In genomic region chr8:34756171-34756570, GRCm38 (mm10) we compare ENCODE assay signal across 27 mouse cellular contexts.
A peak's percentile ranks its signal among the peaks of the same experiment; 100 is the strongest.
DNase-seq lines count a peak whose midpoint lies in the region; ATAC-seq and TF ChIP-seq lines count a peak whose summit lies in the region.
"Had no signal": no experiment of that assay in that cellular context is flagged by ENCODE, and none has a peak within 500 bp of the region (broad histone marks: within the 10 kb centered on the region; RNA-seq: fewer than 3 reads in every experiment).

No protein-coding gene starts in this region.

- H3K27ac ChIP-seq in spleen, adult 2 months (ENCODE audit: insufficient read depth, low read length): peak overlapping the region; percentile 42; the same call in 1 of the 2 replicates
- peak overlapping the region; percentile 86 for H3K27ac ChIP-seq in CH12.LX (ENCODE audit: insufficient read depth, low read depth)
- H3K27ac ChIP-seq: embryonic facial prominence, embryonic 10.5 days; embryonic facial prominence, embryonic 13.5 days; forebrain, embryonic 12.5 days; forebrain, embryonic 15.5 days; heart, embryonic 15.5 days; hindbrain, embryonic 10.5 days; hindbrain, embryonic 13.5 days had no signal

- ATAC-seq in inflammation-experienced regulatory T-cells, adult 6 months: peak; percentile 64
- ATAC-seq: forebrain, embryonic 15.5 days; hindbrain, embryonic 16.5 days had no signal

- no peak for TF ChIP-seq CTCF in spleen, adult 2 months (IDR thresholded peaks at IDR 0.05; ENCODE audit: extremely low read depth, insufficient read depth, insufficient read length, insufficient replicate concordance)
- TF ChIP-seq CTCF in CH12.LX (conservative IDR thresholded peaks at IDR 0.05 in 1 of 2, IDR thresholded peaks at IDR 0.05 in 1 of 2; ENCODE audit: low read depth in 2 of 2, low read length in 2 of 2): no peak

- 0 out of 2 replicates have a peak overlapping the region, but pooled peaks have one; percentile 20 for H3K9ac ChIP-seq in CH12.LX (ENCODE audit: insufficient read depth, low read depth)
- H3K9ac ChIP-seq: embryonic facial prominence, embryonic 13.5 days; forebrain, embryonic 12.5 days; forebrain, embryonic 15.5 days; heart, embryonic 12.5 days; heart, embryonic 15.5 days; hindbrain, embryonic 13.5 days had no signal

- dilution Hi-C loops in CH12.LX (cut with MboI; ENCODE audit: extremely low pct_ligation_motif_present, extremely low pct_unique_long_range_greater_than_20kb, low sequenced_read_pairs): no loop called here

- H3K9me3 ChIP-seq in CH12.LX (replicated peaks; ENCODE audit: low read length): no peaks in the 10 kb centered on the region
- H3K9me3 ChIP-seq: embryonic facial prominence, embryonic 10.5 days; embryonic facial prominence, embryonic 13.5 days; forebrain, embryonic 12.5 days; forebrain, embryonic 15.5 days; heart, embryonic 12.5 days; heart, embryonic 15.5 days; hindbrain, embryonic 10.5 days; hindbrain, embryonic 13.5 days had no signal

- H3K27me3 ChIP-seq in spleen, adult 2 months (ENCODE audit: control insufficient read depth, insufficient read depth, low read length): no peaks in the 10 kb centered on the region
- H3K27me3 ChIP-seq in CH12.LX (replicated peaks): no peaks in the 10 kb centered on the region
- H3K27me3 ChIP-seq: embryonic facial prominence, embryonic 13.5 days; forebrain, embryonic 12.5 days; forebrain, embryonic 15.5 days; heart, embryonic 15.5 days; hindbrain, embryonic 13.5 days had no signal

- H3K79me2 ChIP-seq in CH12.LX (replicated peaks; ENCODE audit: control insufficient read depth, extremely low read depth, insufficient read depth, poor library complexity, severe bottlenecking): no peaks in the 10 kb centered on the region

- TF ChIP-seq POLR2A in spleen, adult 2 months (IDR thresholded peaks at IDR 0.05; ENCODE audit: low read depth, low read length): no peak
- TF ChIP-seq POLR2A in CH12.LX (IDR thresholded peaks at IDR 0.05; ENCODE audit: low read depth, low read length): no peak

- in situ Hi-C loops in CH12.LX (cut with MboI; ENCODE audit: low pct_ligation_motif_present, low pct_unique_long_range_greater_than_20kb, low sequenced_read_pairs): loop anchor here (5.0 kb wide), 1 partner anchor 36 kb away; no protein-coding TSS in a partner anchor

- H3K4me3 ChIP-seq in spleen, adult 2 months (ENCODE audit: extremely low read depth, insufficient read depth, insufficient read length): no peak overlapping the region
- H3K4me3 ChIP-seq in CH12.LX (replicated peaks in 1 of 3; ENCODE audit: low read depth in 2 of 3, low read length in 2 of 3, poor library complexity in 1 of 3): no peak overlapping the region
- H3K4me3 ChIP-seq: embryonic facial prominence, embryonic 10.5 days; embryonic facial prominence, embryonic 13.5 days; erythroblast, embryonic 14.5 days; forebrain, embryonic 12.5 days; forebrain, embryonic 15.5 days; heart, embryonic 12.5 days; heart, embryonic 15.5 days; hindbrain, embryonic 10.5 days; hindbrain, embryonic 13.5 days had no signal

- WGBS in spleen, adult 2 months: 73% methylated on average over 4 of the region's 4 CpGs

- TF ChIP-seq EP300 in CH12.LX (IDR thresholded peaks at IDR 0.05; ENCODE audit: low read length): peak; percentile 95

- no peak; the same call in none of the 2 replicates for TF ChIP-seq RAD21 in CH12.LX (IDR thresholded peaks at IDR 0.05; ENCODE audit: low read depth, low read length)

- H3K36me3 ChIP-seq in spleen, adult 2 months (ENCODE audit: control insufficient read depth, insufficient read depth, low read length): no peaks in the 10 kb centered on the region
- no peaks in the 10 kb centered on the region for H3K36me3 ChIP-seq in CH12.LX (replicated peaks in 1 of 2; ENCODE audit: control insufficient read depth in 1 of 2, insufficient read depth in 1 of 2, low read length in 1 of 2)
- H3K36me3 ChIP-seq: embryonic facial prominence, embryonic 10.5 days; embryonic facial prominence, embryonic 13.5 days; forebrain, embryonic 12.5 days; forebrain, embryonic 15.5 days; heart, embryonic 12.5 days; heart, embryonic 15.5 days; hindbrain, embryonic 10.5 days; hindbrain, embryonic 13.5 days had no signal

- no peak for DNase-seq in spleen, adult 2 months (ENCODE audit: low read depth in 1 of 2, low spot score in 2 of 2)
- DNase-seq in spleen, postnatal 36 days (ENCODE audit: low spot score in 2 of 2): no peak
- peak; percentile 64 for DNase-seq in CH12.LX (ENCODE audit: extremely low read depth)
- DNase-seq in testis, postnatal 14 days (ENCODE audit: low spot score): no peak
- no peak for DNase-seq in right cerebral cortex, postnatal 14 days
- DNase-seq in layer of hippocampus, adult 9-11 months: no peak
- DNase-seq: adrenal gland, adult 8-10 months; adrenal gland, postnatal 25 days; cerebellum, adult 11-12 months; cerebellum, adult 8-10 months; cerebellum, postnatal 10 days; cerebellum, postnatal 36 days; embryo, embryonic 11 days; gastrocnemius, postnatal 14 days; heart, postnatal 10 days; heart, postnatal 36 days had no signal

- peak overlapping the region; percentile 60; the same call in 1 of the 2 replicates for H3K4me2 ChIP-seq in CH12.LX (ENCODE audit: insufficient read depth, low read depth, poor library complexity, severe bottlenecking)
- H3K4me2 ChIP-seq: embryonic facial prominence, embryonic 13.5 days; forebrain, embryonic 12.5 days; forebrain, embryonic 15.5 days; heart, embryonic 12.5 days; heart, embryonic 15.5 days; hindbrain, embryonic 13.5 days had no signal

- peaks cover 9% of the 10 kb centered on the region; the same call in 1 of the 2 replicates for H3K4me1 ChIP-seq in spleen, adult 2 months (ENCODE audit: control insufficient read depth, insufficient read depth, insufficient read length)
- H3K4me1 ChIP-seq in CH12.LX (ENCODE audit: control insufficient read depth in 1 of 2, insufficient read depth in 2 of 2): peaks cover 21 to 57% of the 10 kb centered on the region in 2 experiments

TF ChIP-seq in CH12.LX, 34 proteins besides CTCF, POLR2A, EP300 and RAD21:
- TF ChIP-seq USF2 (conservative IDR thresholded peaks at IDR 0.05; ENCODE audit: low read depth, low read length) (no peak), HCFC1 (IDR thresholded peaks at IDR 0.05; ENCODE audit: low read depth, low read length) (no peak), TBP (conservative IDR thresholded peaks at IDR 0.05; ENCODE audit: low read depth, low read length) (no peak), IRF4 (IDR thresholded peaks at IDR 0.05; ENCODE audit: low read depth, low read length) (peak; percentile 94), CHD1 (IDR thresholded peaks at IDR 0.05; ENCODE audit: low read depth, low read length) (no peak), ELF1 (IDR thresholded peaks at IDR 0.05; ENCODE audit: low read depth, low read length) (no peak), MAX (IDR thresholded peaks at IDR 0.05; ENCODE audit: low read length) (no peak), ETS1 (conservative IDR thresholded peaks at IDR 0.05; ENCODE audit: low read depth, low read length) (peak; percentile 94), JUN (IDR thresholded peaks at IDR 0.05; ENCODE audit: insufficient read depth, low read depth, low read length) (peak; percentile 73), ZKSCAN1 (IDR thresholded peaks at IDR 0.05; ENCODE audit: borderline replicate concordance, low read depth, low read length) (no peak), CHD2 (IDR thresholded peaks at IDR 0.05; ENCODE audit: low read length) (peak; percentile 57; the same call in 1 of the 2 replicates), NRF1 (IDR thresholded peaks at IDR 0.05; ENCODE audit: low read depth, low read length) (no peak), SMC3 (IDR thresholded peaks at IDR 0.05; ENCODE audit: low read depth, low read length) (no peak), POLR2AphosphoS2 (IDR thresholded peaks at IDR 0.05; ENCODE audit: low read depth, low read length) (no peak), PAX5 (IDR thresholded peaks at IDR 0.05; ENCODE audit: low read length) (no peak), UBTF (IDR thresholded peaks at IDR 0.05; ENCODE audit: low read depth, low read length) (no peak), MAZ (IDR thresholded peaks at IDR 0.05; ENCODE audit: low read depth, low read length) (no peak), MAFK (IDR thresholded peaks at IDR 0.05; ENCODE audit: insufficient replicate concordance, low read length) (no peak), GABPA (IDR thresholded peaks at IDR 0.05; ENCODE audit: insufficient replicate concordance, low read depth, low read length) (no peak), JUND (conservative IDR thresholded peaks at IDR 0.05; ENCODE audit: low read depth, low read length) (peak; percentile 84), E2F4 (IDR thresholded peaks at IDR 0.05; ENCODE audit: insufficient replicate concordance, low read depth, low read length) (no peak), ZC3H11A (IDR thresholded peaks at IDR 0.05; ENCODE audit: low read depth, low read length) (no peak), MXI1 (IDR thresholded peaks at IDR 0.05; ENCODE audit: low read depth, low read length) (no peak), USF1 (IDR thresholded peaks at IDR 0.05; ENCODE audit: low read depth, low read length) (no peak), TCF12 (IDR thresholded peaks at IDR 0.05; ENCODE audit: low read depth, low read length) (peak; percentile 91), SIN3A (IDR thresholded peaks at IDR 0.05; ENCODE audit: low read length) (0 out of 2 replicates have a peak, but pooled peaks have one; percentile 64), NELFE (IDR thresholded peaks at IDR 0.05; ENCODE audit: low read depth, low read length) (no peak), RCOR1 (conservative IDR thresholded peaks at IDR 0.05; ENCODE audit: low read depth, low read length) (no peak), MYC (IDR thresholded peaks at IDR 0.05; ENCODE audit: low read depth, low read length) (0 out of 2 replicates have a peak, but pooled peaks have one; percentile 46), MEF2A (IDR thresholded peaks at IDR 0.05; ENCODE audit: borderline replicate concordance, low read depth, low read length) (peak; percentile 93), KAT2A (IDR thresholded peaks at IDR 0.05; ENCODE audit: insufficient replicate concordance, low read length) (no peak), BHLHE40 (IDR thresholded peaks at IDR 0.05; ENCODE audit: low read depth, low read length) (peak; percentile 93), ZNF384 (IDR thresholded peaks at IDR 0.05; ENCODE audit: low read depth, low read length) (peak; percentile 76), ZMIZ1 (IDR thresholded peaks at IDR 0.05; ENCODE audit: low read depth, low read length) (no peak)
TF ChIP-seq in CH12.LX: peak in this region for 11.
